Mouse (Mus musculus) stomach, embryonic 16.5 days (tissue): ENCODE measurements around the gene Ntm. TPM values are rescaled to one million over a fixed set of nuclear protein-coding genes. Genes with fewer than 3 reads are reported as not detected.

Source experiments
- ATAC-seq: fragments of 200-750 bp; cut with Nextera tagmentation; 2 replicates; pipeline ENCODE4 v1.8.0; 2017; ENCODE audit warnings: moderate number of reproducible peaks, moderate TSS enrichment; ENCODE audit not compliant: insufficient read depth, low FRiP score
- H3K27ac ChIP-seq: fragments of 300-500 bp; sonication (generic); 2 replicates; pipeline ENCODE4 v1.5.1; 2014; ENCODE audit warnings: low read length
- H3K27me3 ChIP-seq: fragments of 300-500 bp; sonication (generic); 2 replicates; pipeline ENCODE4 v1.6.1; 2014; ENCODE audit warnings: low read length, control low read depth, mixed read lengths; ENCODE audit not compliant: control insufficient read depth, insufficient read depth
- H3K36me3 ChIP-seq: fragments of 300-500 bp; sonication (generic); 2 replicates; pipeline ENCODE4 v1.6.1; 2014; ENCODE audit warnings: low read length; ENCODE audit not compliant: control insufficient read depth, insufficient read depth
- H3K4me1 ChIP-seq: fragments of 300-500 bp; sonication (generic); 2 replicates; pipeline ENCODE4 v1.6.1; 2014; ENCODE audit warnings: low read length, control low read depth, mixed read lengths; ENCODE audit not compliant: control insufficient read depth, insufficient read depth
- H3K4me2 ChIP-seq: fragments of 300-500 bp; sonication (generic); 2 replicates; pipeline ENCODE4 v1.6.1; 2014; ENCODE audit warnings: low read depth, low read length, mixed read lengths
- H3K4me3 ChIP-seq: fragments of 300-500 bp; sonication (generic); replicated peaks from 2 replicates; pipeline ENCODE4 v1.5.1; 2014; ENCODE audit warnings: mild to moderate bottlenecking, low read length
- H3K9ac ChIP-seq: fragments of 300-500 bp; sonication (generic); 2 replicates; pipeline ENCODE4 v1.6.1; 2014; ENCODE audit warnings: low read length
- H3K9me3 ChIP-seq: fragments of 300-500 bp; sonication (generic); replicated peaks from 2 replicates; pipeline ENCODE4 v1.6.1; 2016; ENCODE audit warnings: low read length, control low read depth; ENCODE audit not compliant: control insufficient read depth
- WGBS: fragments of 180-500 bp; shearing (Covaris S2); extraction: QIAGEN DNeasy Blood & Tissue Kit; methylation state at CpG from one replicate; pipeline ENCODE4 v1.1.7; 2014; 5-methylcytosine and 5-hydroxymethylcytosine counted together
- polyA plus RNA-seq: library from polyadenylated mRNA; unstranded; fragments of >200 nt; fragmentation: Nextera tagmentation; extraction: Ambion mirVana; gene quantifications from 2 replicates; pipeline ENCODE4 v1.2.1, GENCODE M21; 2015

Ntm gene
- polyA plus RNA-seq, 1 experiment from 2014 or later = 15.0 TPM

DNA sequence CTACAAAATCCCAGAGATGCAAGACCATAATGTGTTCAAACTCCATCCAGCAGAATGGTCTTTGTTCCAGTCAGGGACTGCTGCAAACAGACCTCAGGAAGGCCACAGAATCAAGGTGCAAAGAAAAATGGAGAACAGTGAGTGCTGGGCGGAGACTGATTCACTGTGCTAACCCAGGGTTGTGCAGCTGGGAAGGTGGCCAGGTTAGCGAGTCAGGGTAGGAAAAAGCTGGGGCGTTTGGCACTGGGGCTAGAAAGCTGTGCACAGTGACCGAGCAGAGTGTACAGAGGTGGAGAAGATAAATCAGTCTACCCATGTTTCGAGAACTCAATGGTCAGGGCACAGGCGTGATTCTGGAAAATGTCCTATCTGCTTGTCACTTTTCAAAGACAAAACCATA is 291.1 kb downstream of the Ntm start:
- Histone ChIP-seq H3K4me3 (no peak overlapping the region), H3K36me3 (no peaks in the 10 kb centered on the region), H3K4me1 (no peaks in the 10 kb centered on the region), H3K4me2 (no peak overlapping the region), H3K27ac (no peak overlapping the region), H3K9me3 (no peaks in the 10 kb centered on the region), H3K27me3 (no peaks in the 10 kb centered on the region), H3K9ac (no peak overlapping the region)
- ATAC-seq = no peak
- 68% methylated on average over 6 of the region's 6 CpGs for WGBS

DNA sequence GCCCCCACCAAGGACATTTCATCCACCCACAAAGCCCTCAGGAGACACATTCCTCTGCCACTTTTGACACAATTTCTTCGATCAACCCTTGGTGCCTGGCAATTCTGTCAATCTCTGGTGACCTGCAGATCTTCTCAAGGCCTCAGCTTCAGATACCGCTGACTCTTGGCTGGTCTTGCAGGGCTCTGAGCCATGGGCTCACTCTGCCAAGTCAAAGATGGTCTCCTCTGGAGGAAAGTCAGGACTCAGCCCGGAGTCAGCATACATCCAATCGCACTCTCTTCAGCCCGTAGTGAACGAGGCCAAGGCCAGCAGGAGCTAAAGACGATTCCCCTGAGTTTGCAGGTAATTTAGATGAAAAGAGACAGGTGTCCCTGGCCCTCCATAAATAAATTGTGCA is 299.7 kb downstream of the Ntm start:
- H3K27me3 ChIP-seq = no peaks in the 10 kb centered on the region
- H3K27ac ChIP-seq = no peak overlapping the region
- no peak overlapping the region for H3K9ac ChIP-seq
- WGBS = 75% methylated on average over 7 of the region's 7 CpGs
- no peaks in the 10 kb centered on the region for H3K4me1 ChIP-seq
- no peaks in the 10 kb centered on the region for H3K36me3 ChIP-seq
- no peak for ATAC-seq
- H3K9me3 ChIP-seq = no peaks in the 10 kb centered on the region
- H3K4me2 ChIP-seq = no peak overlapping the region
- H3K4me3 ChIP-seq = no peak overlapping the region

DNA sequence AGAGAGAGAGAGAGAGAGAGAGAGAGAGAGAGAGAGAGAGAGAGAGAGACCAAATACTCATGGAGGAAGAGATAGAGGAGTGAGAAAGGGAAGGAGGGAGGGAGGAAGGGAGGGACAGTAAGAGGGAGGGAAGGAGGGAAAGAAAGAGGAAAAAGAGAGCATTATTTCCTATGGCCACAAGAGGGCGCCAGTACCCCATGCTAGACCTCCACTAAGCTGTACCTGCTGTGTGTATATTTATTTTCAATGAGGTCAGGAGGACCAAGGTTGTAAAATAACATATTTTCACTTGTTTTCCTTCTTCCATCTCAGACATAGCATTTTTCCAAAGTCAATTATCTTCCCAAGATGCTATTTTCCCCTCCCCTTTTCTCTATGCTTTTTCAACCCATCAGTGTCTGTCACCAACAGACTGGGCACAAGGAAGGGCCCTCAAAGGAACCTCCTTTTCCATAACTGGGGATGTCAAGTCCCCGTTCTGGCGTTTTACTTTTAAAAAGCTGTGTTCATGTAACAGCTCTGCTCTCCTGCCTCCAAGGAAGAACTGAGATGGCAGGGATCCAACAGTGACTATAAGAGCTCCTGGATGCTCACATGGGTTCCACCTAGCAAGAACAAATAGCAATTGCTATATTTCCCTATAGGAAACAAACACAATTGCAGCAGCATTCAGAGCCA is 301.3 kb downstream of the Ntm start:
- Histone ChIP-seq H3K27me3 (no peaks in the 10 kb centered on the region), H3K9ac (no peak overlapping the region), H3K4me2 (no peak overlapping the region), H3K9me3 (no peaks in the 10 kb centered on the region), H3K4me1 (no peaks in the 10 kb centered on the region), H3K36me3 (no peaks in the 10 kb centered on the region), H3K4me3 (no peak overlapping the region), H3K27ac (no peak overlapping the region)
- 0 out of 2 replicates have a peak, but pooled peaks have one; percentile 37 for ATAC-seq
- 21% methylated on average over 3 of the region's 3 CpGs for WGBS

DNA sequence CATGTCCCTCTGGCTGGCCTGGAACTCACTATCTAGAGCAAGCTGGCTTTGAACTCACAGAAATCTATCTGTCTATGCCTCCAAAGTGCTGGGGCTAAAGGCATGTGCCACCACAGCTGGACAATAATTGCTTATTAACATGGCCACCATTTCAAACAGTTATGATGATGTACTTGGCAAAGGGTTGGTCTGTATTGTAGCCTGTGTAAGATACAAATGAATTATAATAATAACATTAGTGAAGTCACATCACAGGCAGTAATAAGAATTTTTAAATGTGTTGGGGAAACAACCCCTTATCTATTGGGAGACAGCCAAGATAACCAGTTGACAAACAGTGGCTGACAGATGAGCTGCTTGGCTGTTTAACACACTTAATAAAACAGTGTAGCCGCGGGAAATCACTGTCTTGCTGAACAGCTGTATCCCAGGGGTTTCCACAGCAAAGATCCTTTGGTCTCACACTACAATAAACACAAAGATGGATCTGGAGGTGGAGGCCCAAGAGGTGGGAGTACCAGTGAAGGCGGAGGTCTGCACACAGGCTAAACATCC is 302.8 kb downstream of the Ntm start:
- no peak overlapping the region for H3K9ac ChIP-seq
- H3K4me2 ChIP-seq = no peak overlapping the region
- no peaks in the 10 kb centered on the region for H3K36me3 ChIP-seq
- no peaks in the 10 kb centered on the region for H3K9me3 ChIP-seq
- ATAC-seq = no peak
- no peak overlapping the region for H3K4me3 ChIP-seq
- H3K27ac ChIP-seq = no peak overlapping the region
- H3K4me1 ChIP-seq = no peaks in the 10 kb centered on the region
- no peaks in the 10 kb centered on the region for H3K27me3 ChIP-seq
- 34% methylated on average over 3 of the region's 3 CpGs for WGBS

DNA sequence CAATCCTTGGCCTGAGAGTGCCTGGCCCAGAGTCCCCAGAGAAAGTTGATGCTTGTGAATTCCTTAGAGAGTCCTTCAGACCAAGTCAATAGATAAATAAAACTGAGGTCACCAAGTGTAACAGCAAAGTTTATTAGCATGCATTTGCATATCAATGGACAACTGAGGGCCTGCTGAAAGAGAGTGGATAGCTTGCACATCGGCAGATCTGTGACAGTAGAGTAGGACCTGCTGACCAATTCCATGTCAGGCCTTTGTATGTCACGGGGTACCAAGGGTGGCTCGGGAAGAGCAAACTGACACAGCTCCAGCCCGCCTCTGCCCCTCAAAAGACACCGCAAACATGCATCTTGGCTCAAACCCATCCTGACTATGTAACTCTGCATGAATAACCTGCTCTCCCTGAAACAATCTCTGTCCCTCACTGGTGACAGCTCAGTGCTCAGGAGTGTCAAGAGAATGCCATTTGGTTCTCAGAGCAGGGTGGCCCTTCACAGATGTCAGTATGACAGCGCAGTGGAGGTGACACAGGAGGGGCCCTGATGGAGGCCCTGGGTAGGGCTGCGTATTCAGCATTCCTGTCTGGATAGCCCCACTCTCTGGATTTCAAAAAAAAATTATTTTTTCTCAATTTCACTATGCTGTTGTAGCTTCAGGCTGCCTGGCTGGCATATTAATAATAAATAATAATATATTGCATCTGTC is 305.0 kb downstream of the Ntm start:
- Histone ChIP-seq H3K9me3 (no peaks in the 10 kb centered on the region), H3K4me2 (no peak overlapping the region), H3K36me3 (no peaks in the 10 kb centered on the region), H3K27me3 (no peaks in the 10 kb centered on the region), H3K9ac (no peak overlapping the region), H3K4me1 (no peaks in the 10 kb centered on the region), H3K4me3 (no peak overlapping the region), H3K27ac (no peak overlapping the region)
- 75% methylated on average over 7 of the region's 7 CpGs for WGBS
- no peak for ATAC-seq

DNA sequence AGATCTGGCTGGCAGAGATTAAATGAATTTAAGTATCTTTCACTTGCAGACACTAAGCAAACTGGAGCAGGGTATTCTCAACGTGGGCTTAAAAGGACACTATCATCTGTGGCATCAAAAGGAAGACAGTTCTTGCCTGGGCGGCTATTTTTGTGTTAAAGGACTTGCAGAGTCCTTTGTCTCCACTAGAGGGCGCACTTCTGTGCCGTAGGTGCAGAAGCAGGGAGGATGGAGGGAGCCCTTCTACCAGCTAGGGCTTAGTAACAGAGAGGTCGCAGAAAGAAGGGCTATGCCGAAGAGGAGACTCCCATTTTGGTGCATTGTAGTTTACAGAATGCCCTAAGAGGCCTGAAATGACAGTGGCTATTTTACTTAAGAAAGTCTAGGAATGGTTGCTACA is 308.1 kb downstream of the Ntm start:
- no peak overlapping the region for H3K27ac ChIP-seq
- no peaks in the 10 kb centered on the region for H3K36me3 ChIP-seq
- no peak overlapping the region for H3K9ac ChIP-seq
- no peak for ATAC-seq
- H3K9me3 ChIP-seq = no peaks in the 10 kb centered on the region
- H3K4me3 ChIP-seq = no peak overlapping the region
- no peak overlapping the region for H3K4me2 ChIP-seq
- 15% methylated on average over 6 of the region's 6 CpGs for WGBS
- H3K27me3 ChIP-seq = no peaks in the 10 kb centered on the region
- no peaks in the 10 kb centered on the region for H3K4me1 ChIP-seq

DNA sequence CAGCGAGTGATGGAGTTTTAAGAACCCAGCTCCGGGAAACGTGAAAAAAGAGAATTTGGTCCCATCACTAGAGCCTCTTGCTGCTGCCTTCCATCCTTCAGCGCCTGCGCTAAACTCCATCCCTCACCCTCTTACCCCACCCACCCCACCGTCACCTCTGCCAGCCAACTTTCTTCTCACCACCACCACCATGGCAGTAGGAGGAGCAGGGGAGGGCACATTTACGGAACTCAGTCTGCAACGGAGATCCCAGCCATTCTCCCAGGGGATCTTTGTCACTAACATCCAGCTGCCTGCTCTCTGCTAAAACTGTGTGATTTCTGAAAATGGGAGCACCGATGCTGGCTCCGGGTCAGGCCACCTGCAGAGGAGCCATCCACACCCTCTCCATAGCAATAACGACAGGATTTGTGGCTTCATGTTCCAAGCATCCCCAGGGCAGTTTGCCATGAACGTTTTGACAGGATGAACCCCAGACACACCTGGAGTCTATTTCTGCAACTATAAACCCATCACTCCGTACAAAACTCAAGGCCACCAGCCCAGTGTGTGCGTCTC is 309.2 kb downstream of the Ntm start:
- Histone ChIP-seq H3K27me3 (no peaks in the 10 kb centered on the region), H3K4me1 (no peaks in the 10 kb centered on the region), H3K27ac (no peak overlapping the region), H3K36me3 (no peaks in the 10 kb centered on the region), H3K4me3 (no peak overlapping the region), H3K9ac (no peak overlapping the region), H3K9me3 (no peaks in the 10 kb centered on the region), H3K4me2 (no peak overlapping the region)
- no peak for ATAC-seq
- 65% methylated on average over 14 of the region's 14 CpGs for WGBS

DNA sequence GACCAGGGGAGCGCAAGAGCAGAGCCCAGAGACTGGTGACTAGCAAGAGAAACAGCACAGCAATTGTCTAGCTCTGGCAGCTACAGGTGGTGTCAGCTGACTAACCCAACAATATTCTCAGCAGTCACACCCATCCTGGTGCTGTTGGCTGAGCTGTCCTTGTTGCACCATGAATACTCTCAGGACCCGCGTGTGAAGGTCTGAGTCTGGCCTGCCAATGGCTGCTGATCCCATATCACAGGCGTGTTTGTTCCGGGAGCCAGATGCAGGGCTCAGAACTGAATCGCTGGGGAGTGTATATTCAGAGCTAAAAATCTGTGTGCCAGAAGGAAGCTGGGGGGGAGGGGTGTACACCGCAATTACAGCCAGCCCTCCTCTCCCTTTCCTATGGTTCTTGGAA is 310.1 kb downstream of the Ntm start:
- Histone ChIP-seq H3K4me2 (no peak overlapping the region), H3K36me3 (no peaks in the 10 kb centered on the region), H3K27me3 (no peaks in the 10 kb centered on the region), H3K4me1 (no peaks in the 10 kb centered on the region), H3K9me3 (no peaks in the 10 kb centered on the region), H3K27ac (no peak overlapping the region), H3K9ac (no peak overlapping the region), H3K4me3 (no peak overlapping the region)
- WGBS = 74% methylated on average over 7 of the region's 7 CpGs
- no peak for ATAC-seq

DNA sequence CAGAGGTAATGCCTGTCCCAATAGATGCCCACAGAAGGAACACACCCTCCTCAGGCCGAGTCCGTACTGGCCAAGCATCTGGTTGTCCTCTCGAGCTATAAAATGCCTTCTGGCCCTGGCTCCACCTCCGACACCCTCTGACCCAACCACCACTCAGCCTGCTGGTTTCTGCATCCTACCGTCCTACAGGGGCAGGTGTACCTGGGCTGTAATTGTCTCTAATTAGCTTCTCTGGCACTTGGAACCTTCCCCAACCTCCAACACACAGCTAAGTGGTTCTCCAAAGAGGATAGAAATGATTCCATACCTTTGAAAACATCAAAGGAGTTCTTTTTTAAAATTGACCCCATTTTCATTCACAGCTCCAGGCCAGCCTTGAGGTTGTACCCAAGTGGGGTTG is 311.1 kb downstream of the Ntm start:
- no peaks in the 10 kb centered on the region for H3K4me1 ChIP-seq
- H3K4me3 ChIP-seq = no peak overlapping the region
- WGBS = 63% methylated on average over 5 of the region's 5 CpGs
- H3K36me3 ChIP-seq = no peaks in the 10 kb centered on the region
- H3K9me3 ChIP-seq = no peaks in the 10 kb centered on the region
- no peak overlapping the region for H3K9ac ChIP-seq
- H3K27me3 ChIP-seq = no peaks in the 10 kb centered on the region
- H3K4me2 ChIP-seq = no peak overlapping the region
- no peak overlapping the region for H3K27ac ChIP-seq
- no peak for ATAC-seq
